Mouse (Mus musculus): Measurements from ENCODE around the gene Gm13420. TPM values are rescaled to one million over a fixed set of nuclear protein-coding genes. Genes with fewer than 3 reads are reported as not detected.

Gm13420 gene
- total and polyA plus RNA-seq, 2 experiments from 2014 or later = not detected

DNA sequence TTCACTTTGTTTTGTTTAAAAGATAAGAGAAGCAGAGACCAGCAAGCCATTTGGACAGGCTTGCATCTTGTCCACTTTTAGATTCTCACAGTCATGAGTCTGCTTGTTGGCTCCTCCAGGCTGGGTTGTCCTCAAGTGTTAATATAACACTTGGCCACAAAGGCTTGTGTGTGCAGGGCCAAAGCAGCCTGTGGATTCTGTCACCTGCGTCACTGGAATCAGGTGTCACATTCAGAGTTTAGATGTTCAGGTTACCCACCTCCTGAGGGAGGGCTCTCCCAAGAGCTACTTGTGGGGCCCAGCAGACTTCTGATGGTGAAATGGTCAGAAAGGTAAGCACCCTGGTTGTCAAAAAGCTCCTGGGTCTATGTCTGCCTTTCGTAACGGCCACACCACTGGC lies 28.4 kb downstream of the Gm13420 start:
- no peak for DNase-seq (ENCODE audit: low spot score)
- H3K9me3 ChIP-seq (replicated peaks; ENCODE audit: control insufficient read depth, low read length) = no peaks in the 10 kb centered on the region
- no peak overlapping the region for H3K27ac ChIP-seq (ENCODE audit: low read depth)
- no peak for TF ChIP-seq CTCF (IDR thresholded peaks at IDR 0.05; ENCODE audit: low read depth)
- no peak for TF ChIP-seq EP300 (IDR thresholded peaks at IDR 0.05; ENCODE audit: low read depth)
- no peaks in the 10 kb centered on the region for H3K27me3 ChIP-seq (ENCODE audit: control insufficient read depth, insufficient read depth, low read length)
- H3K4me1 ChIP-seq (ENCODE audit: control insufficient read depth, insufficient read depth) = no peaks in the 10 kb centered on the region
- no peak overlapping the region for H3K9ac ChIP-seq (replicated peaks; ENCODE audit: low read depth, low read length)
- WGBS = 63% methylated on average over 3 of the region's 3 CpGs
- no peak for ATAC-seq (ENCODE audit: insufficient read depth, low read depth)
- no peak overlapping the region for H3K4me3 ChIP-seq (ENCODE audit: low read depth, low read length)
- no peak overlapping the region for H3K4me2 ChIP-seq (ENCODE audit: low read depth, low read length)
- H3K36me3 ChIP-seq (replicated peaks; ENCODE audit: control insufficient read depth, insufficient read depth, low read length) = peaks cover 80% of the 10 kb centered on the region

DNA sequence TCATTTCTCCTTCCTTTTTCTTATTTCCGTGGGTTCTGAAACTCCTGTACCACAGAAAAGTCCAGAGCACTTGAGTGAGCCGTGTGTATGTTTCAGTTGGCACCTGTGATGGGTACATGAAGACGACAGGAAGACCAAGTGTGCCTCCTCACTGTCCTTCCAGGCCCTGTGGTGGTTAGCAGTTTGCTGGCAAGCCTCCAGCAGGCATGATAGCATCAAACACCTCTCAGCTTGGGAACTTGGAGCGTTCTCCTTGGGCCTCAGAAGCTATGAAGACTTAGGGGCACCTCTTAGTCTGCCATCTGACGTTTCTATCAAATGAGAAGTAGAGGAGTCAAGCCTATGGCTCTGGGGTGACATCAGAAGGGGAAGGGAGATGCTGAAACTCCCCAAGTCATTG lies 32.9 kb downstream of the Gm13420 start:
- H3K4me2 ChIP-seq (ENCODE audit: low read depth, low read length) = no peak overlapping the region
- DNase-seq (ENCODE audit: low spot score) (no peak), ATAC-seq (ENCODE audit: insufficient read depth, low read depth) (no peak)
- no peaks in the 10 kb centered on the region for H3K9me3 ChIP-seq (replicated peaks; ENCODE audit: control insufficient read depth, low read length)
- H3K27me3 ChIP-seq (ENCODE audit: control insufficient read depth, insufficient read depth, low read length) = no peaks in the 10 kb centered on the region
- H3K4me3 ChIP-seq (ENCODE audit: low read depth, low read length) = no peak overlapping the region
- H3K27ac ChIP-seq (ENCODE audit: low read depth) = no peak overlapping the region
- no peak overlapping the region for H3K9ac ChIP-seq (replicated peaks; ENCODE audit: low read depth, low read length)
- peaks cover 57% of the 10 kb centered on the region for H3K36me3 ChIP-seq (replicated peaks; ENCODE audit: control insufficient read depth, insufficient read depth, low read length)
- 64% methylated on average over 5 of the region's 5 CpGs for WGBS
- peaks cover 25% of the 10 kb centered on the region for H3K4me1 ChIP-seq (ENCODE audit: control insufficient read depth, insufficient read depth)
- TF ChIP-seq EP300 (IDR thresholded peaks at IDR 0.05; ENCODE audit: low read depth) (no peak), CTCF (IDR thresholded peaks at IDR 0.05; ENCODE audit: low read depth) (no peak)

DNA sequence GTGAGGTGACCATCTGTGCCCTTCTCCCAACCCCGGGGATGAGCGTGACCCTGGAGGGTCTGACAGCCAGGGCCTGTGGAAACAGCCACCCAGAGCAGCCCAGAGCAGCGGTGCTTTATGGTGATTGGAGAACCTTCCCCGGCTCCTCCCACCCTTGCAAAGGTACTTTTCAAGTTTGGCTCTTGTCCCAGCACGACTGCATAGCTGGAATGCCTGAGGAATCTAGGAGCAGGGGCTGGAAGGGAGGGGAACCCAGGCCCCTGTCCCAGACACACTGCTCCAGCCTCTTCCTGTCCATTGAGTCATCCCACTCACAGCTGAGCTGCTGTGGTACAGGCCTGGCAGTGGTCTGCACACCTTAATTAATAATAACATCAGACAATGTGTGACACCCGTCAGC lies 34.8 kb downstream of the Gm13420 start:
- peak; percentile 87 for DNase-seq (ENCODE audit: low spot score)
- 9% methylated on average over 6 of the region's 6 CpGs for WGBS
- no peak for TF ChIP-seq CTCF (IDR thresholded peaks at IDR 0.05; ENCODE audit: low read depth)
- no peak for TF ChIP-seq EP300 (IDR thresholded peaks at IDR 0.05; ENCODE audit: low read depth)
- Histone ChIP-seq H3K9me3 (replicated peaks; ENCODE audit: control insufficient read depth, low read length) (no peaks in the 10 kb centered on the region), H3K4me2 (ENCODE audit: low read depth, low read length) (0 out of 2 replicates have a peak overlapping the region, but pooled peaks have one; percentile 3), H3K4me1 (ENCODE audit: control insufficient read depth, insufficient read depth) (peaks cover 30% of the 10 kb centered on the region), H3K4me3 (ENCODE audit: low read depth, low read length) (no peak overlapping the region), H3K9ac (replicated peaks; ENCODE audit: low read depth, low read length) (no peak overlapping the region), H3K36me3 (replicated peaks; ENCODE audit: control insufficient read depth, insufficient read depth, low read length) (peaks cover 49% of the 10 kb centered on the region), H3K27me3 (ENCODE audit: control insufficient read depth, insufficient read depth, low read length) (no peaks in the 10 kb centered on the region), H3K27ac (ENCODE audit: low read depth) (peak overlapping the region; percentile 82)
- peak; percentile 95 for ATAC-seq (ENCODE audit: insufficient read depth, low read depth)

DNA sequence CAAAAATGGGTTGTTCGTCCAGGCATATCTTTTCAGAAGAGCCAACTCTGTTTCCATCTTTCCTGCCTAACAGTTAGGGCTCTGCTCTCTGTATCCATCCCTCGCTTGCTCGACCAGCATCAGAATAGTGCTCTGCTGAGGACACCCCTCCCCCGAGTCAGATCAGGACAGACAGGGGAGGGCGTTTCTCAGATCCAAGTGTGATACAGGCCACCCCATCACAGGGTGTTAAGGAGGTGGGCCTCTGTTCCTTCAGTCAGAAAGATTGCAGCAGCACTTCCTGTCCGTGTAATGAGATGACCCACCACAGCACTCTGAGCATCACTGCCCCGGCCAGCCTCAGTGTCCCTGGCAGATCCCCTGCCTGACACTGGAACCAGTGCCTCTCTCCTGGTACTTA lies 35.3 kb downstream of the Gm13420 start:
- WGBS = 16% methylated on average over 7 of the region's 7 CpGs
- Histone ChIP-seq H3K4me3 (ENCODE audit: low read depth, low read length) (no peak overlapping the region), H3K36me3 (replicated peaks; ENCODE audit: control insufficient read depth, insufficient read depth, low read length) (peaks cover 46% of the 10 kb centered on the region), H3K4me1 (ENCODE audit: control insufficient read depth, insufficient read depth) (peaks cover 30% of the 10 kb centered on the region), H3K9ac (replicated peaks; ENCODE audit: low read depth, low read length) (no peak overlapping the region), H3K9me3 (replicated peaks; ENCODE audit: control insufficient read depth, low read length) (no peaks in the 10 kb centered on the region), H3K4me2 (ENCODE audit: low read depth, low read length) (0 out of 2 replicates have a peak overlapping the region, but pooled peaks have one; percentile 3), H3K27ac (ENCODE audit: low read depth) (peak overlapping the region; percentile 82), H3K27me3 (ENCODE audit: control insufficient read depth, insufficient read depth, low read length) (no peaks in the 10 kb centered on the region)
- ATAC-seq (ENCODE audit: insufficient read depth, low read depth) (no peak), DNase-seq (ENCODE audit: low spot score) (no peak)
- TF ChIP-seq EP300 (IDR thresholded peaks at IDR 0.05; ENCODE audit: low read depth) (no peak), CTCF (IDR thresholded peaks at IDR 0.05; ENCODE audit: low read depth) (no peak)

DNA sequence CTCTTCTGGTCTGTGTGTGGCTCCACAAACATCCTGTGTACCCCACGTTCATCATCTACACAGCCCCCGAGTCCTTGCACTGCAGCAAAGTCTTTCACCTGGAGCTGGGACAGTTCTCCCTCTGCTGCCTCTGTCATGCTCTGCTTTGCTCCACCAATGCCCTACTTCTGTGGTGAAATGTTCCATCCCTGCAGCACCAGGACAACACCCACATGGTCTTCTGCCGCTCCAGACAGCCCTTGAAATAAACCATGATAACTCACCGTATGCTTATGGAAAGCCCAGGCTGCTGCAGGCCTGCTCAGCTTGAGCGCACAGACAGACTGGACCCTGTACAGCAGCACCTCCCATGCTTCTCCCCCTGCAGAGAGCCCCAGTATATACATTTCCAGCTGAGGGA lies 37.4 kb downstream of the Gm13420 start:
- H3K9me3 ChIP-seq (replicated peaks; ENCODE audit: control insufficient read depth, low read length) = no peaks in the 10 kb centered on the region
- no peaks in the 10 kb centered on the region for H3K27me3 ChIP-seq (ENCODE audit: control insufficient read depth, insufficient read depth, low read length)
- H3K4me2 ChIP-seq (ENCODE audit: low read depth, low read length) = no peak overlapping the region
- H3K4me3 ChIP-seq (ENCODE audit: low read depth, low read length) = no peak overlapping the region
- WGBS = 63% methylated on average over 5 of the region's 5 CpGs
- H3K36me3 ChIP-seq (replicated peaks; ENCODE audit: control insufficient read depth, insufficient read depth, low read length) = peaks cover 42% of the 10 kb centered on the region
- H3K4me1 ChIP-seq (ENCODE audit: control insufficient read depth, insufficient read depth) = peaks cover 30% of the 10 kb centered on the region
- ATAC-seq (ENCODE audit: insufficient read depth, low read depth) = no peak
- no peak overlapping the region for H3K9ac ChIP-seq (replicated peaks; ENCODE audit: low read depth, low read length)
- TF ChIP-seq EP300 (IDR thresholded peaks at IDR 0.05; ENCODE audit: low read depth) (no peak), CTCF (IDR thresholded peaks at IDR 0.05; ENCODE audit: low read depth) (no peak)
- no peak for DNase-seq (ENCODE audit: low spot score)
- H3K27ac ChIP-seq (ENCODE audit: low read depth) = 0 out of 2 replicates have a peak overlapping the region, but pooled peaks have one; percentile 26

DNA sequence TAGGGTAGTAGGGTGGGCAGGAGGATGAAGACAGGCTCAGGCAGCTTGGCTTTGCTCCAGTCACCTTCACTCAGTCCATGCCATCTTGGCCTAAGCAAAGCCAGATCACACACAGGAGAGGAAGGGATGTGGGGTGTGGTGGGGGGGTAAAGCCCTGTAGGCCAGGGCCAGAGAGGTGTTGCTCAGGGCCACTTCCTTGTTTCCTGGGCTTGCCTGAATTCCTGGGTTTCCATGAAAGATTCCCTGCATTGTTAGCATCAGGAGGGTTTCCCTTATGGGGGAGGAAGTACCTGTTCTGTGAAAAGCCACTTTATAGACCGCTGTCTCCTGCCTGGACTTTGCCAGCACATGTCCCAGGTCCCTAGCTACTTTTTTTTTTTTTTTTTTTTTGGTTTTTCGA lies 38.0 kb downstream of the Gm13420 start:
- H3K27ac ChIP-seq (ENCODE audit: low read depth) = no peak overlapping the region

More for the DNA sequence above, 38.0 kb downstream of the Gm13420 start:
- Histone ChIP-seq H3K4me2 (ENCODE audit: low read depth, low read length) (no peak overlapping the region), H3K36me3 (replicated peaks; ENCODE audit: control insufficient read depth, insufficient read depth, low read length) (peaks cover 40% of the 10 kb centered on the region), H3K9me3 (replicated peaks; ENCODE audit: control insufficient read depth, low read length) (no peaks in the 10 kb centered on the region), H3K4me1 (ENCODE audit: control insufficient read depth, insufficient read depth) (peaks cover 30% of the 10 kb centered on the region), H3K4me3 (ENCODE audit: low read depth, low read length) (no peak overlapping the region), H3K9ac (replicated peaks; ENCODE audit: low read depth, low read length) (no peak overlapping the region), H3K27me3 (ENCODE audit: control insufficient read depth, insufficient read depth, low read length) (no peaks in the 10 kb centered on the region)
- 100% methylated on average over 1 of the region's 2 CpGs for WGBS
- TF ChIP-seq CTCF (IDR thresholded peaks at IDR 0.05; ENCODE audit: low read depth) (no peak), EP300 (IDR thresholded peaks at IDR 0.05; ENCODE audit: low read depth) (no peak)
- DNase-seq (ENCODE audit: low spot score) (no peak), ATAC-seq (ENCODE audit: insufficient read depth, low read depth) (no peak)

Data from heart, postnatal 0 days (tissue).